Mouse (Mus musculus) heart, adult 11 months (tissue): ENCODE results near the gene Gm11541.
"Not testable (repeated sequence)": the region's sequence is repeated elsewhere in the genome, so short reads cannot be mapped to it uniquely, and the experiment has no call there.

Experiments used
- DNase-seq: peaks from one replicate; pipeline ENCODE4 v3.0.0; 2022

Gm11541 gene

DNA sequence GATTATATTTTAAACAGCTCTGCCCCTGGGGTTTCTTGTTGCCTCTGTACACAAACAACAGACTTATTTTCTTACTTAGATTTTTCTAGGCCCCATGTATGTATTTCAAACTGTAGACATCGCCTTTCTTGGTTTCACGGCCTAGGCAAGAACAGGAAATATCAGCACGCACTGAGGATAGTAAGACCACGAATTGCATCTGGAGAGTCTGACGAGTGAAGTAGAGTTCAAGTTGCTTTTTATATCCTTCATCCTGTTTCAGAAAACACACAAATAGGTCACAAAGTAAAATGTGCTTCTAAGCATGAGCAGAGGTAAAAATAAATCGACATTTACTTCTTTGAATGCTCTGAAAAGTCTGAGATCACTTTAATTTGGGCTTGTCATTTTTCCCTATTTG lies 8.8 kb downstream of the Gm11541 start:
- no peak for DNase-seq

DNA sequence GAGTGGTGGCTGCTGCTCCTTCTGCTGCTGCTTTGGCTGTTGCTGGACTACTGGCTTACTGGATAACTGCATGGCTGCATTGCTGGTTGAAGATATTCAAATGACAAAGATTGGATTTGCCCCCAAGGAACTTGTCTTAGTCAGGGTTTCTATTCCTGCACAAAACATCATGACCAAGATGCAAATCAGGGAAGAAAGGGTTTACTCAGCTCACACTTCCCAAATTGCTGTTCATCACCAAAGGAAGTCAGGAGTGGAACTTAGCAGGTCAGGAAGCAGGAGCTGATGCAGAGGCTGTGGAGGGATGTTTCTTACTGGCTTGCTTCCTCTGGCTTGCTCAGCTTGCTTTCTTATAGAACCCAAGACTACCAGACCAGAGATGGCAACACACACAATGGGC lies 11.8 kb downstream of the Gm11541 start:
- DNase-seq: not testable (repeated sequence)

DNA sequence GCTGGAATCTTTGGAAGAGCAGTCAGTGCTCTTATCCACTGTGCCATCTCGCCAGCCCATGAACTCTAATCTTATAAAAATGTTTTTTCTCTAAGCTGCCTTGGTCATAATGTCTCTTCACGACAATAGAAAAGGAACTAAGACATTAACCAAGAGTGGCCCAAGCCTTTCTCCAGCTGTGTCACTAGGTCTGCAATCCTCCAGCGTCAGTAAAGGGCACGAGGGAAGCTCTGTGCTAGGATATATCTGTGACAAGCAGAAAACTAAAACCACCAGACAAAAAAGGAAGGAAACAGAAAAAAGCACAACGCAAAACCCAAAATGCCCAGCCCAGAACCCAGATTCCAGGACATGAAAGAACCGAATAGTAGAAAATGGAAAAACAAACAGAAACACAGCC lies 17.1 kb downstream of the Gm11541 start:
- peak; percentile 94 for DNase-seq

DNA sequence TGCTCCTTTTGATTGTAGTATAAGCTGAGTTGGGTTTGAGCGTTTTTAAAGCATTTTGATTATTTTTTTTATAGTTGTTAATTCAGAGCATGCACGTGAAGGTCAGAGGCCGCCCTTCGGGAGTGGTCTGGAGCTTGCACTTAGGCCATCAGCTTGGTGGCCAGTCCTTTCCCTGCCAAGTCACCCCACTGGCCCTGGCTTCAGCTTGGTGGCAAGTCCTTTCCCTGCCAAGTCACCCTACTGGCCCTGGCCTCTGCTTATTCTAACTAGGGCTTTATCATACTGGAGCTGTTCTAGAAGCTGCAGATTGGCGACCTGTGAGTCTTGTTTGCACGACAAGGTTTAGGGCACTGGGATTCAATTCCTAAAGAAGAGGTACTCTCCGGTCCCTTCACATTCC lies 21.9 kb downstream of the Gm11541 start:
- DNase-seq: peak; percentile 84

DNA sequence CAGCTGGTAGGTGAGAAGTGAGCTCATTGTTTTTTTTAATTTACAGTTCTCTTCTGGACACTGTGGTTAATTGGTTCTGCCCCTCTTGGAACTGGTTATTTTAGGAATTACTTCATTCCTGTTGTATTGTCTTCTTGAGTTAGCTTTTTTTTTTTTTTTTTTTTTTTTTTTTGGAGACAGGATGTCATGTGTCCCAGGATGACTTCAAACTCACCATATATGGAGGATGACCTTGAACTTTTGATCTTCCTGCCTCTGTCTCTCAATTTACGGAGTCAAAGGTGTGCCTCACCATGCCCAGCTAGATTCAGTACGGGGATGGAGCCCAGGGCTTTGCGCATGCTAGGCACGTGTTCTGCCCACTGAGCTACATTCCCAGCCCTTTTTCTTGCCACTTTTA lies 22.7 kb downstream of the Gm11541 start:
- DNase-seq: peak; percentile 79

DNA sequence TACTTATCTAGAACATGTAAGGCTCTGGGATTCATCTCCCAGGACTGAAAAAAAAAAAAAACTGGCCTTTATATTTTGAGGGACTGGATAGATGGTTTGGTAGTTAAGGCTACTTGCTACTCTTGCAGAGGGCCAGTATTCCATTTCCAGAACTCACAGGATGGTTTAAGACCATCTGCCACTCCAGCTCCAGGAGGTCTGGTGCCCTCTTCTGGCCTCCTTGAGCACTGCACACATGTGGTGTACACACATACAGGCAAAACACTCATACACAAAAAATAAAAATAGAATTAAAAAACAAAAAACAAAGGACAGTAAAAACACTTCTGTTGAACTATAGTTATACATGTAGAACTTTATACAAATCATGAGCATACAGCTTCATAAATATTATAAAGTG lies 23.7 kb downstream of the Gm11541 start:
- DNase-seq: no peak

DNA sequence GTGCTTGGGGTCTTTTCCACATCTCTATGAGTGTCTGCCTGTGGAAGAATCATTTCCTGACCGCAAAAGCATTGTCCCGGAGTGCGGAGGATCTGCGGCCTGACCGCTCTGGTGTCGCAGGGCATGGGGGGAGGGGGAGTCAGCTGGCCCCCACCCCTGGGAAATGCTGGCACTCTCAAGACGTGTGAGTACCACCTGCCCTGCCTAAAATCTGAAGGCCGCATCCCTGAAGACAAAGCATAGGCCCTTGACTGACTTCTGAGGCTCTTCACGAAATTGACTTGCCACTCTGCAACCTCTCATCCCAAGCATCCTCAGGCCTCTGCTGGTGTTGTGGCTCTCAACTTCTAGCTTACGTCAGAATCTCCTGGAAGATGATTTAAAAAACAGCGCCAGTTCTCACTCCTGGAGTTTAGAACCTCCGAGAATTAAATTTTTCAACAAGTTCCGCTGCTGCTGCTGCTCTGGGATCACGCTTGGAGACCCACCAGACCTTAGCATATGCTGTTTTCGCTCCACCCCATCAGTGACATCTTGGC lies 26.6 kb downstream of the Gm11541 start:
- DNase-seq: no peak

DNA sequence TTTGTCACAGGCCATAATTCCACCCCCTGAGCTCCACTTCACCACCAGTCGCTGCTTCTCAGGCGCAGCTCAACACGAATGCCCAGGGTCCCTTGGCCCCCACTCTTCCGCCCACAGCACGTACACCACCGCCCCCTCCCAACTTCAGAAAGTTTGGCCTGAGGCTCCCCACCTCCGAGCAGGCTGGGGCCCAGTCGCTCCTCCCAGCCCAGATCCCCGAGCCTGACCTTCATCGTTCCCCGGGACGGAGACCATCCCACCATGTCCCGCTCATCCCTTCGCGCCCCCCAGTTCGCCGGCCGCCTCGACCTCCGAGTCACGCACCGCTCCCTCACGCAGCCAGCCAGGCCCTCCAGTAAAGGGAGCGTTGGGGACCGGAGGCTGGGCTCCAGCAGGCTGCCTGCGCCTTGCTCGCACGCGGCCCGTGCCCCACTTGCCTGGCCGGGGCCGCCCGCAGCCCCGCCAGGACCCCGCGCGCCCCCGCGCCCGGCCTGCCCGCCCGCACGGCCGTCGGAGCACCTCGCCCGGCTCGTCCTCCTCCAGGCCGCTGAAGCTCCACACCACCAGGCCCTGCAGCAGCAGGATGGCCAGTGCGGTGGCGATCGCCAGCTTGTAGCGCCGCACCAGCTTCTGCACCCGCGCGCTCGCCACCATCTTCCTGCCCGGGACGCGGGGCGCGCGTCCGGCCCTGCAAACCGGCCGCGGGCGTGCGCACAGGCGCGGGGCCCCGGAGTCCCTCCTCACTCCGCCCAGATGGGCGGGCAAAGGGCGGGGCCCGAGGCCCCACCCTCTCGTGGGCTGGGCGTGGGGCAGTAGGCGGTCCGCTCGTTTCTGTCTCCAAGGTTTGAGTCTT lies 27.3 kb downstream of the Gm11541 start, which contains the start of gene Xylt2:
Gene Xylt2 (minus strand): TSS at position 762 of the 853 bp plus-strand sequence.
- DNase-seq: peak; percentile 99

DNA sequence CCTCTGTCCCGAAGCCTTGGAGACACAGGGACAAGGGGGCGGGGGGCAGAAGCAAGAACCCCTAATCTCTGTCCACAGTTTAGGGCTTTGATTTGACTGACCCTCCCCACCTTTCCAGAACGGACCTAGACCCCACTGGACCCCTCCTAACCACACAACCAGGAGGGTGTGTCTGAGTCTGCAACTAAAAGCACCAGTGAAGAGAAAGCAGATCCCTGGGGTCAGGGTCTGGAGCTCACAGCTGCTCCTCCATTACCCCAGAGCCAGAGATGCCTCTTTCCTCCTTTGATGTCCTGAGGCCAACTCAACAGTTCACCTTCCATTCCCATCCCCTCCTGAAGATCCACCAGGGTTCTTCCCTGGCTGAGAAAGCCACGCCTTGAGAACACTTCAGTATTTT lies 28.0 kb downstream of the Gm11541 start:
- DNase-seq: peak; percentile 92

DNA sequence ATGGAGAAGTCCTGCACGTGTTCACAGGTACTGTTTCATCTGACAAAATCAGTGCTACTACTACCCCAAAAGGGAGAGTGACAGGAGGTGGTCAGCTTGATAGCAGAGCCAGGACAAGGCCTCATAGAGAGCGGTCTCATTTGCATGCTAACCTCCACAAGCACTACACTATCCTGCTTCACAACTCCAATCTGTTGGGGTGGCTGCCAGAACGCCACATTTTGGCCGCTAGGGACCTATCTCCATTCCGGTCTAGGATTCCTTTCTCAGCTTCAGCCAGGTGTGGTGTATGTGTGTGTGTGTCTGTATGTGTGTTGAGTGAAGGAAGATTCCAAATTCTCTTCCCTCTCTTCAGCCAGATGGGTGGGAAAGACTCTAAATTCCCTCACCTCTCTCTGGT lies 28.9 kb downstream of the Gm11541 start:
- no peak for DNase-seq

DNA sequence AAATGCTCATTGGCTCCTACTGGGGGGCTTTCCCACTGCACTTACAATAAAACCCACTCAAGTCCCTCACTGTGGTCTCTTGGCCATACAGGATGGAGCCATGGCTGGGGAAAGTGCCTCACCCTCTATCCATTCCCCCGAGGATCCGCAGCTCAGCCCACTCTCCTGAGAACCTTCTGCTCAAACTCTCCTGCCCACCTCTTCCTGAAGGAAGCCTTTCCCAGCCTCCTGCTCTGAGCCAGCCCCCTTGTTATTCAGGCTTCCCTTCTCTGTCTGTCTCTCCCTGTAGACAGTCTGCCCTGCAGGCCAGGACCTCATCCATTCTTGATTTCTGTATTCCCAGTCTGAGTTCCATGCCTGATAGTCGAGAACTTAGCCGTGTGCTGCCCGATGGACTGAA lies 29.3 kb downstream of the Gm11541 start:
- DNase-seq: no peak

DNA sequence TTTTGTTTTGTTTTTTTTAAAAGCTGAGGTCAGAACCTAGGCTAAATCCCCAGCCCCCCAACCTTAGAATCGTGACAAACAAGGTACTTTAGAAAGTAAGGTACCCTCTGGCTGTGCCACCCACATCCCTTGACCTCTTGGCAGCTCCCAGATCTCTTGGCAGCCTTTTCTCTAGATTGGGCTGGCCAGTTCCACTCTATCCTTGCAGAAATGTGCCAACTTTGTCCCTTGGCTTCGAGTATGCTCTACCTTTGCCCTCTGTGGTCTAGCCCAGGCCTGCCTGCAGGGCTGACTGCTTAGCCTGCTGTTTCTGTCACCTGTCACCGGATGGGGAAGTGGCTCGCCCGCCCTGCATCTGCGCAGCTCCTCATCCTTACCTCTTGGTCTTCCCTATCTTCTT lies 39.0 kb downstream of the Gm11541 start:
- no peak for DNase-seq

DNA sequence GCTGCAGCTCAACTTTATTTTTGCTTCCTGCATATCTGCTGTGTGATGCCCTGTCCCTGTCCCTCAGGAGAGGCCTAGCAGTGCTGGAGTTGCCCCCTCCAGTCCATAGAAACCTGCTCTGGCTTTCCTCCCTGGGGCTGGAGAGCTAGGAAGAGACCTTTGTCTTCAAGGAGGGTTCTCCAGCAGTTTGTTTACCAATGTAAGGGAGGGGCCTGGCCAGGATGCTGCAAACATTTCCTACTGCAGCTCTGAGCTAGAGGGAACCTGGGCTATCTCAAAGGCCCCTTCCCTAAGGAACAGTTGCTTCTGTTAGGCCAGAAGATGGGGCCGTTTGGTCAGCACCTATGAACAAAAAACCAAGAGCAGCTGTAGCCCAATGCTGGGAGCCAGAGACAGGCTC lies 43.0 kb downstream of the Gm11541 start:
- peak; percentile 87 for DNase-seq

DNA sequence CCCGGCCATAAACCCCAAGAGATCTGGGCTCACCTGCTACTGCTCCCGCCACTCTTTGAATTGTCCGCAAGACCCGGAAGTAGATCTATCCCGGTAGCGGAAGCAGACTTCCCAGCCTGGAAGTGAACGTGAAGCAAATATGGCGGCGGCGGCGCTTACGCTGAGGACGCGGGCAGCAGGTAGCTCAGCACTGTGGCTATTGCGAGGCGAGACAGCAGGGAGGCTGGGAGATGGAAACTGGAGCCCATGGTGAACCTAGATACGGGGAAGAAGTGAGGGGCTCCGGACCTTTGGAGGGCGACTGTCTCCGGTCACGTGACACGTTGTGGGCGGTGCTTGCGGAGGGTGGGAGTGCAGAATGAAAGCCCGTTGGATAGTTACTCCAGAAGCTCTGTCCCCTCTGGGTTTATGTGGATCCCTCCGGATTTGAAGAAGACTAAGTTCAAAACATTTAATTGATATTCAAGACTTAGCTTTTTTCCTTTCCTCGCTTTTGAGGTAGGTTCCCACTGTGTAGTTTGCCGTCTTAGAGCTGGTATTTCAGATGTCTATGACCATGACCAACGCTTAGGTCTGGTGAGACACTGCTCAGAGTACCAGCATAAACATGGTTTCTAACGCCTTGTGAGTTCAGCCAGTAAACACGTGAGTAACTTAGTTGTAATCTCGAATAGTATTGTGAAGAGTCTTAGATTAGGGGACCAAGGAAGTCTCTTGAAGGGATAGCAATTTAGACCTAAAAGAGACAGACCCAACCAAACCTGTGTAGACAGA lies 50.4 kb downstream of the Gm11541 start, which contains the start of the genes Mrpl27 and Eme1:
Gene Mrpl27 (plus strand): TSS at position 105 of the 774 bp plus-strand sequence.
Gene Eme1 (minus strand): TSS at position 302 of the 774 bp plus-strand sequence.
- peak; percentile 98 for DNase-seq

DNA sequence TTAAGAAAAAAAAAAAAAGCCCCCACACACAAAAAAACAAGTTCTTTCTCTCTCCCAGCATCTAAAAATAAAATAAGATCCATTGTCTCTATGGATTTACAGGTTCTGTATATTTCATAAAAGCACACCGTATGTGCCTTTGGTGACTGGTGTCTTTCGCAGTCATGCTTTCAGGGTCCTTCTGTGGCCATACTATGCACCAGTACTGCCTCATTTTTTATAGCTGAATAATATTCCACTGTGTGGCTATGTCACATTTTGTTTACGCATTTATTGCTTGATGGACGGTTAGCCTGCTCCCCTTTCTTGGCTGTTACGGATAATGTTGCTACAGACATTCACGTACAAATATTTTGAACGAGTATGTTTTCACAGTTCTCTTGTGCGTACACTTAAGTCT lies 51.3 kb downstream of the Gm11541 start:
- no peak for DNase-seq

DNA sequence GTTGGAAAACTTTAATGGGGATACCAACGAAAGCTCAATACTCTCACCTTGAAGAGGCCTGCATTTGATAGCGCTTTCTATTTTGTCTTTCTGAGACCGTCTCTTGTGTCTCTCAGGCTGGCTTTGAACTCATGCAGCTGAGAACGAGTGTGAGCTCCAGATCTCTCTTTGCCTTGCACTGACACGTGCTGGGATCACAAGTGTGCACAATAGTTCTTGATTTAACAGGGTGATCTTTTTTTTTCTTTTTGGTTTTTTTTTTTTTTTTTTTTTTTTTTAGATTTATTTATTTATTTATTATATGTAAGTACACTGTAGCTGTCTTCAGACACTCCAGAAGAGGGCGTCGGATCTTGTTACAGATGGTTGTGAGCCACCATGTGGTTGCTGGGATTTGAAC lies 53.1 kb downstream of the Gm11541 start:
- DNase-seq: not testable (repeated sequence)

DNA sequence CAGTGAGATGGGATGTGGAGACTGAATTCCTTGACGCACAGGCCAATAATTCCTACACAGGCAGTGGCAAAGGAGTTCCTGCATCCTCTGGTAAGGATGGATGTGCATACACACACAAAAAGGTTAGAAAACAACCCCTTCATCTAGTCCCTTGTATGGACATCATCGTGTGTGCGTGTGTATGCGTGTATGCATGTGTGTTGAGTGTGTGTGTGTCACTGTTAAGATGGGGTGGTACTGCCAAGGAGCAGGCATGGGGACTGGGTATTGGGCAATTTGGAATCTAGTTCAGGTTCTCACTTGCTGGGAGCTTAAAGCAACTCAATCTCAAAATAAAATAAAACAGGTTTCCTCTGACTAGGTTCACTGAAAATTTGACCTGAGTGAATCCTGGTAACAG lies 57.8 kb downstream of the Gm11541 start:
- no peak for DNase-seq
